Mouse (Mus musculus) ovary, postnatal 10 days (tissue): ENCODE data around the gene Elane.

Source experiments
- DNase-seq: peaks from one replicate; pipeline ENCODE4 v3.0.0; 2022; ENCODE audit warnings: low spot score

Elane gene

DNA sequence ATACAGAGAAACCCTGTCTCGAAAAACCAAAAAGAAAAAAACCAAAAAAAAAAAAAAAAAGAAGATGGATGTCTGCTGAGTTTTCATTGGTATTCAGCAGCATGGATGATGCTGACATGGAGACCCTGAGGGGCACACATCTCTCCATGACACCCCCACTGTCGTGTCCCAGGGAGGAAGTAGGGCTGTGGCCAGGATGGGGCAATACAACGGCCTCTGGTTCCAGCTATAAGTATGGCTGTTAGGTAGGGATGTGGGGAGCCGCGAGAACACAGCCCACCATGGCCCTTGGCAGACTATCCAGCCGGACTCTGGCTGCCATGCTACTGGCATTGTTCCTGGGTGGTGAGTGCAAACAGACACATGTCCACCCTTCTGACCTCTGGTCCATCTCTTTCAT lies at the start of gene Elane:
Gene Elane, plus strand, starts transcription at position 194 of the 400 bp plus-strand sequence.
- DNase-seq, result no peak

GRCm38 (mm10) chr10:79836918-79837317 lies 49.1 kb upstream of the Elane start:
- DNase-seq, result no peak

DNA sequence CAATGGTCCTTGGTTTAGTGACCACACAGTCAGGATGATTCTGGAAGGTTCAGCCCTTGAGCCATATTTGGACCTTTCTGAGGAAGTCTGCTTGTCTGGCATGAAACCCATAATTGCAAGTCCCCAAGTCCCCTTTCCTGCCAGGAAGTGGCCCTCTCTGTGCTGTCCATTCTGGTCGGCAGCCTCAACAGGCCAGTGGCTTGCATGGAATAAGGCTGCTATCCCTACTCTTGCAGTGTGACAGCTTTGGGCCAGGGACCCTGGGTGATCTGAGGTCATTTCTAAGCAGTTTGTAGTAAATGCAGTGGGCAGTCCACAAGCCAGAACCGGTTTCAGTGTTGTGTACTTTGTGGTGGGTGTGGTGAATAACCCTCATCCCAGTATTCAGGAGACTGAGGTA lies 47.9 kb upstream of the Elane start:
- DNase-seq, result no peak

GRCm38 (mm10) chr10:79840091-79840490 lies 46.0 kb upstream of the Elane start:
- DNase-seq, result no peak

DNA sequence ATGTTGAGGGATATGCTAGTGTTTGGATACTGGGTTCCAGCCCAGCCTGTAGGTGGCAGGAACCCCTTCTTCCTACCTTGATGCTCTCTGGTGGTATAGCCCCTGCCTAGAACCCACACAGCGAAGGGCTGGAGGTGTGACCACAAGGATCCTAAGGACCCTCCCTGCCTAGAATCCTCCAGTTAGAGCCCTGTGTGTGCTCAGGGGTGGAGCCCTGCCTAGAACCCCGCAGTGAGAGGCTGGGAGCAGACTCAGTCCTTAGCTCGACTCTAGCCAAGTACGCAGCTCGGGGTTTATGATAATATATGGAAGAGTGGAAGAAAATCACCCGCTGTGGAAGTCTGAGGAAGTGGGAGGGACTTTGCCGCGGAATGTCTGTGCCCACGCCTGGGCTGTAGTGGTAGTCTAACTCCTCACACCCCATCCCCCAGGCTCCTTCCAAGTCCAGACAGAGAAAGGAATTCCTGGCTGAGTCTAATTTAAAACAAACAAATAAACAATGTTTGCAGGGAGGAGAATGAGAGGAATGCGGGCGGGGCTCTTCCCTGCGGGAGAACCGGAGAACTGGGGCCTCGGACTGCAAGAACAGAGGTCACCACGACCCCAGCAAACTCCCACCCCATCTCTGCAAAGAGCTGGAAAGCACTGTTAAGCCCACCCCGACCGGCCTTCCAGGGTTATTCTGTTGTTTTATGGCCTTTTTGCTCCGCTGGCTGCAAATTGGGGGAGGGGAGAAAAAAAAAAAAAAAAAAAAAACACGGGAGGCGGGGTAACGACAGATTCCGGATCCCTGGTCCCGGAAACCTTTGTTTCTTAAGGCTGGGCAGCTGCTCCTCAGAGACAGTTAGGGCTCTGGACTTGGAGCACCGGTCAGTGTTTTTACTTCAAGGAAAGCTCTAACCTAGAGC lies 45.1 kb upstream of the Elane start:
- DNase-seq, result no peak

GRCm38 (mm10) chr10:79842322-79842721 lies 43.7 kb upstream of the Elane start:
- no peak for DNase-seq

- DNase-seq, result no peak
Measured at GRCm38 (mm10) chr10:79843476-79843875, 42.6 kb upstream of the Elane start.

GRCm38 (mm10) chr10:79846553-79846952 lies 39.5 kb upstream of the Elane start:
- DNase-seq, result no peak

DNA sequence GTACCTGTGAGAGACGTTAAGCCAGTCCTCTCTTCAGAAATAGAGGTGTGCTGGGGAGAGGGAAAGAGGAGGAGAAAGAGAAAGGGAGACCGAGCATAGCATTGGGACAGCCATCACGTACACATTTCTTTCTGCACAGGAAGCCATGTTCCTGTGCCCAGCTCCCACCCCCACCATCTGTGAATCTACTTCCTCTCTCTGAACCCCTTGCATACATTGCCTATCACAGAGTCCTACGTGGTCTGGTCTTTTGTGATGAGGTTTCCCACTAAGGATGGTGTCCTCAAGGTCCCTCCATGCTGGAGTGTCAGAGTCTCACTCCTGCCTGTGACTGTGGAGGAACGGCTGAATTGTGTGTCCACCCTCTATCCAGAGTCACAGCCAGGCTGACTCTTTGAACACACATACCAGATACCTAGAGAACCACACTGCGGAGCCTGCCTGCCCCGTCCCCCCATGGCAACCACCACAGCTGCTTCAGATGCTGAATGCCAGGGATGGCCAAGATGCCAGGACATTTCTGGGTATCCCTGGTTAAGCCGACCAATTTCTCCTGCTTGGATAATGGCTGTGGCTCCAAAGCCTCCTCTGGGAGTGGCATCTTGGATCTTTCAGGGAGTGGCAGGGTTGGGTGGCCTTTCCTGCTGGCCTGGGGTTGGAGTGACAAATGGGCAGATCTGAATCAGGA lies 36.0 kb upstream of the Elane start:
- DNase-seq, result no peak

GRCm38 (mm10) chr10:79851653-79852052 lies 34.4 kb upstream of the Elane start:
- no peak for DNase-seq

- DNase-seq, result no peak
Measured at GRCm38 (mm10) chr10:79852107-79852789, 33.8 kb upstream of the Elane start.

GRCm38 (mm10) chr10:79852827-79853226 lies 33.2 kb upstream of the Elane start:
- no peak for DNase-seq

- DNase-seq, result peak; percentile 99
Measured at GRCm38 (mm10) chr10:79853392-79853791, 32.7 kb upstream of the Elane start.

DNA sequence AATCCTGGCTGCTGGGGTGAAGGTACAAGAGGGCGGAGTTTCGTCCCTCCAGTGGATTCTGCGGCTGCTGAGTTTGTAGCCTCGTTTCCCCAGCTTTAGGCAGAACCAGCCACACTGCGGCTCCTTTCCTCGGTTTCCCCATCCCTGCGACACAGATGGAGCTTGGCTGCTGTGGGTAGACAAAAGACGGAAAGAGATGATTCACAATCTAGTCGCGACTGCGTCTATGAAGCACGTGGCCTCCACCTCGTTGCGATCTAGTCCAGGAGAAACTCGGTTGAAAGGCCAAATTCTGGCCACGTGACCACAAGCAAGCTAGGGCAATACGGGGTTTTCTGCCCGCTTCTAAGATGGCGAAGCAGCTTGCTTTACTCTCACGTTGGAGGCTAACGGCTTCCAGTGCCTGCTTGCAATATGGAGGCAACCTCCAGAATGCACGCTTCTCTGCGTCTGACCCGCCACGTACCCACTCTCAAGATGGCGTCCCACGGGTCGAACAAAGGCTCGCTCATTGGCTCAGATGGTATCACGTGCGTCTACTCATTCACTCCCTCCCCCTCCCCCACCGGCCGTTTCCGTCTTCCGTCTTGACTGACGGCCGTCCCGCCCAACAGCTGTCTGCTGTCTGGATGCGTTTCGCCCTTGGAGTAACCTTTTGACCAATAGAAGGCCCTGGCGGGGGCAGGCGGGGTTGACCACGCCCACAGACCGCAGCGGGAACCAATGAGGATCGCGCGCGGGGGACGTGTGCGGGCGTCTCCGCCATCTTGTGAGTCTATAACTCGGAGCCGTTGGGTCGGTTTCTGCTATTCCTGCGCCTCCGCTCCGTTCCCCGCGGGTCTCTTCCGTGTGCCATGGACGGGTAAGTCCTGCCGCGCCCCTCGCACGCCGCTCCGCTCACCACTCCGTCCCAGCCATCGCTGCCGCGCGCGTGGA lies 31.9 kb upstream of the Elane start, which contains the start of gene Ptbp1:
Gene Ptbp1, plus strand, starts transcription at position 568 of the 936 bp plus-strand sequence.
- DNase-seq, result peak; percentile 96

DNA sequence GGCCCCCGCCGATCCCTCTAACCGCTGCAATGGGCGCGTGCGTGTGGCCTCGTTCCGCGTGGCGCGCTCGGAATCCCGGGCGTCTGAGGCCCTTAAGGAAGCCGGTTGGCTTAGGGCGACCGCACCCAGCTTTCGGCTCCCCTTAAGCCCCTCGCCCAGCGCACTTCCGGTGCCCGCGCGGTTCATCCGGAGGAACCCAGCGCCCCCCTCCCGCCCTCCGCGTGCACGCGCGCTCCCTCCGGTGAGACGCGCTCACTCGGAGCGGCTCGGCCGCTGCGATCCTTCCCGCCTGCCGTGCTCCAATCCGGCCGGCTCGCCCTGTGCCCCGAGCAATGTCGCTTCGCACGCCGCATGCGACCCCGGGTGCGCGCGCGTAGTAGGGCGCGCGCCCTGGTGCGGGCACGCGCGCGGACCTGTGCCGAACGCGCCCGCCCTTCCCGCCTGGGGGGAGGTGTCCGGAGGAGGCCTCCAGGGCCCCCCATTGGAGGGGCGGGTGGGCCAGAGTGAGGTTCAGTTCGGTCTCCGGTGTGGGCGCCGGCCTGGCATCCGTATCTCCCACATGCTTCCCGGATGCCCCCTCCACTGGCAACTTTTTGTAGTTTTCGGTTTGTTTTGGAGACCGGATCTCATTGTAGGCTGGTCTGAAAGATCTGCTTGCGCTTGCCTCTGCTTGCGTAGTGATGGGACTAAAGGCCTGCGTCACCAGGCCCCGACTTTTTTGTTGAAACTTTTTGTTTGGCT lies 31.1 kb upstream of the Elane start:
- DNase-seq, result no peak

DNA sequence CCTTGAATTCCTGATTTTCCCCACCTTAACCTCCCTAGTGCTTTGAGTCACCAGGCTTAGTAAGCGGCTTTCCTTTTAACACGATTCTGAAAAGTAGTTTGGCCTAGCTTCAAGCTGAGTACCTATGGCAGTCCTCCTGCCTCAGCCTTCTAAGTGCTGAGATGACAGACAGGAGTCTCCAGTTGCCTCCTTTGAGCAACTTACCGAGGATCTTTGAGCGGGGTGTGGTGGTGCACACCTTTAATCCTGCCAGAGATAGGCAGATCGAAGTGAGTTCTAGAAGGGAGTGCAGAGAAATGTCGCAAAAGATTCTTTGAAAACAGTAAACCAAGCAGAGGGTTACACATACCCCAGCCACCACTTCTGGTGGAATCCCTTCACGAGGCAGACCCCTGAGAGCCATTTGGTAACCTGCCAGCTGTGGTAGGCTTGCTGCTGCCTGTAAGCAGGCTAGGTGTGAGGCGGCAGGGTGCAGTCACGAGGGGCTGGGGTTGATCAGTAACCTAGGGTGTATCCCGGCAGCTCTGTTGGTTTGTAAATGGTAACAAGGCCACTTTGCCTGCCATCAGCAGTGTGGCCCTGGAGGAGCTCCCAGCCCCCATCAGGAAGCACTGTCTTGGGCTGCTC lies 30.4 kb upstream of the Elane start:
- no peak for DNase-seq

DNA sequence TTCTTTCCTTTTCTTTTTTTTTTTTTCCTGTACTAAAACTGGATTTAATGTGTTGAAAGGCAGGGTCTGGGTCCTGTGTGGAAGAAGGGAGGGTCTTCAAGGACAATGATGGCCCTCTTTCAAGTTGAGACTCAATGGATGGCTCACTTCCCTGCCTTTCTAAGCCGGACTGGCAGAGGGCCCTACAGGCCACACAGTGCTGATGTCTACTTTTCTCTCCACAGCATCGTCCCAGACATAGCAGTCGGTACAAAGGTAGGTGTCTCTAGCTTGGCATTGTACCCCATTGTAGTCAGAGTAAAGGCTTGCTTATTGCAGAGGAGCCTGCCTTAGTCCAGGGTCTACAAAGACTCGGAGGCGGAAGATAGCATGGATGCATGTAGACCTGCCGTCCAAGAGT lies 29.8 kb upstream of the Elane start:
- DNase-seq, result no peak

- no peak for DNase-seq
Measured at GRCm38 (mm10) chr10:79856704-79857451, 29.2 kb upstream of the Elane start.

DNA sequence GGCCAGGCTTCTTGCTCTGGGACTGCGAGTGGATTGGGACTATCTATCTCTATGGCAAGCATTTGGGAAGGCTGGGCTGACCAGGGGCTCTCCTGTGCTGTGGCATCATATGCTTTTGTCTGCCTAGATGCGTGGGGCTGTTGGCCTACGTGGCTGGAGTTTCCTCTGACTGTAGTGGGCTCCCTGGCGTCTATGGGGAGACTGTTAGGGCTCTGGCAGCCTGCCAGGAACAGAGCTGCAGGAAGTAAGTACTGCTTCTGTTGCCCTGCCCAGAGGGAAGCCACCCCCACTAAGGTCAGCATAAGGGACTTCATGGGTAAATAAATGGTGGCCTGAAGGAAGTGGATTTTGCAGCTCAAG lies 28.6 kb upstream of the Elane start:
- no peak for DNase-seq

- DNase-seq, result no peak
Measured at GRCm38 (mm10) chr10:79857894-79858293, 28.2 kb upstream of the Elane start.
